Mouse (Mus musculus) heart, embryonic 14.5 days (tissue): ENCODE results near the gene Pde11a. TPM values are rescaled to one million over a fixed set of nuclear protein-coding genes. Genes with fewer than 3 reads are reported as not detected.
"Not testable (repeated sequence)": the region's sequence is repeated elsewhere in the genome, so short reads cannot be mapped to it uniquely, and the experiment has no call there.

Experiments
- ATAC-seq: fragments of 200-750 bp; cut with Nextera tagmentation; 2 replicates; pipeline ENCODE4 v1.8.0; 2017; ENCODE audit warnings: low read depth, moderate TSS enrichment; ENCODE audit not compliant: insufficient number of reproducible peaks, insufficient read depth, low FRiP score
- H3K27ac ChIP-seq, 2 experiments: fragments of 200-500 bp in 1 of 2; fragments of 300-500 bp in 1 of 2; sonication (generic) in 1 of 2; replicated peaks in 1 of 2; 2 replicates each; pipeline ENCODE4 v1.5.1; 2012 to 2014; ENCODE audit warnings: low read depth in 2 of 2, low read length in 2 of 2, control low read depth in 1 of 2, mild to moderate bottlenecking in 1 of 2, mixed read lengths in 1 of 2; ENCODE audit not compliant: control insufficient read depth in 1 of 2, insufficient read depth in 1 of 2
- H3K27me3 ChIP-seq: fragments of 300-500 bp; sonication (generic); 2 replicates; pipeline ENCODE4 v1.6.1; 2014; ENCODE audit warnings: mild to moderate bottlenecking, low read length, control low read depth; ENCODE audit not compliant: control insufficient read depth, insufficient read depth
- H3K36me3 ChIP-seq: fragments of 300-500 bp; sonication (generic); 2 replicates; pipeline ENCODE4 v1.6.1; 2014; ENCODE audit warnings: mild to moderate bottlenecking, control low read depth, low read length, mixed read lengths; ENCODE audit not compliant: control insufficient read depth, insufficient read depth
- H3K4me1 ChIP-seq, 2 experiments: fragments of 200-500 bp in 1 of 2; fragments of 300-500 bp in 1 of 2; sonication (generic) in 1 of 2; 2 replicates each; pipeline ENCODE4 v1.6.1; 2012 to 2014; ENCODE audit warnings: low read length in 2 of 2, control low read depth in 1 of 2, mixed read lengths in 1 of 2; ENCODE audit not compliant: control insufficient read depth in 2 of 2, insufficient read depth in 2 of 2
- H3K4me2 ChIP-seq: fragments of 300-500 bp; sonication (generic); 2 replicates; pipeline ENCODE4 v1.6.1; 2014; ENCODE audit warnings: mild to moderate bottlenecking, low read length
- H3K4me3 ChIP-seq, 2 experiments: fragments of 200-500 bp in 1 of 2; fragments of 300-500 bp in 1 of 2; sonication (generic) in 1 of 2; 2 replicates each; pipeline ENCODE4 v1.5.1; 2012 to 2014; ENCODE audit warnings: low read length in 2 of 2, mild to moderate bottlenecking in 2 of 2, control low read depth in 1 of 2, low read depth in 1 of 2, moderate library complexity in 1 of 2; ENCODE audit not compliant: control insufficient read depth in 1 of 2, insufficient read depth in 1 of 2
- H3K9ac ChIP-seq: fragments of 300-500 bp; sonication (generic); 2 replicates; pipeline ENCODE4 v1.6.1; 2014; ENCODE audit warnings: mild to moderate bottlenecking, low read length
- H3K9me3 ChIP-seq: fragments of 300-500 bp; sonication (generic); 2 replicates; pipeline ENCODE4 v1.6.1; 2016; ENCODE audit warnings: low read length, control low read depth; ENCODE audit not compliant: control insufficient read depth
- WGBS: fragments of 180-500 bp; shearing (Covaris S2); extraction: QIAGEN DNeasy Blood & Tissue Kit; methylation state at CpG from one replicate; pipeline ENCODE4 v1.1.7; 2014; 5-methylcytosine and 5-hydroxymethylcytosine counted together
- polyA plus RNA-seq: library from polyadenylated mRNA; unstranded; fragments of >200 nt; fragmentation: Nextera tagmentation; extraction: Ambion mirVana; gene quantifications from 2 replicates; pipeline ENCODE4 v1.2.1, GENCODE M21; 2014

Gene Pde11a
- polyA plus RNA-seq, 1 experiment from 2014 or later = 0.08 TPM

DNA sequence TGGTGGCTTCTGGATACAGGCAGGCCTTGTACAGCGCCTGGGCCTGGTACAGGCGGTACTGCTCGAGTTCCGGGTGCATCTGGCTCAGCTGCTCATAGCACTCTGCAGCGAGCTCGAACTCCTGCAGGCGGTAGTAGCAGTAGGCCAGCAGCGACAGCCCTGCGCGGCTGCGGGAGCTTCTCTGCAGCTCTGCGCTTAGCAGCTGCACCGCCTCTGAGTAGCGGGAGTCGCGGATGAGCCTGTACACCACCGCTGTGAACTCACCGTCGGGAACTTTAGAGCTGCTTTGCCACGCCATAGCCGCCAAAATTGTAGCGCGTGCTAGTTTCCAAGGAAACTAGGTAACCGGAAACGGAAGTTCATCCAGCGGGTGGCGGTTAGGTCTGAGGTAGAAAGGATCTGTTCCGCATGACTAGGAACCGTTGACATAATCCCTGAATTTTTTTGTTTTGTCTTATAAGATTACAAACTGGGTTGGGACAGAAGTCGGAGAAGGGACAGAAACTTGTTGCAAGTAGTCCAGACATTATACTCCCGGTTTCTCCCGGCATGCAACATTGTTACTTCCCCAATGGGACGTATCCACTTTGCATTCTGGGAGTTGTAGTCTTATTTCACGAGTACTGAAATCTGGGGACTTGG, 357.0 kb downstream of the Pde11a start, which contains the start of gene Ttc30a1:
Ttc30a1 (minus strand) TSS at position 528 of the 642 bp plus-strand sequence.
- H3K27ac ChIP-seq = peak within 1 kb of the TSS; percentile 25 to 59; a peak in 1 of 4 replicates
- ATAC-seq = not testable (repeated sequence)
- WGBS = under 1% methylated on average over 24 of the region's 34 CpGs

DNA sequence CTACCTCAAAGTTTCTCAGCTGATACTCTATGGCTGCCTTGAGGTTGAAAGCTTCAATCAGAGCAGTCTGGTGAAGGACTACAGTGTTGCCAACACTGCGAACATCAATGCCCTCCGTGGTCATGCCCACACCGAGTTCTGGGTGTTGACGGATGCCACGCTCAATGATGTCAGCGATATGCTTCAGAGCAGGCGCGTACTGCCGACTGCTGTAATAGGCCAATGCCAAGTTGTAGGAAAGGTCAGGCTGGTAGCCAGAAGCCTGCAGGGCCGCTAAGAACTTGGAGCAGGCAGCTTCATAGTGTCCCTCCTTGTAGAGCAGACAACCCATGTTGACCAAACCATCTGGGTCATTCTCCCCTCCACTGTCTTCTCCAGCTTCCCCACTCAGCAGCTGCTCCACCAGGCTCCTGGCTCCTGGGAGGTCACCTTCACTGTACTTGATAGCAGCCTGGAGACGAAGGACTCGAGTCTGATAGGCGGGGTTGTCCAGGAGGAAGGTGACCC, 357.6 kb downstream of the Pde11a start:
- Histone ChIP-seq H3K4me2 (peak overlapping the region; percentile 73), H3K4me3 (peak overlapping the region; percentile 55), H3K9ac (0 out of 2 replicates have a peak overlapping the region, but pooled peaks have one; percentile 67)
- ATAC-seq, H3K4me1 ChIP-seq, H3K36me3 ChIP-seq, H3K27me3 ChIP-seq, H3K27ac ChIP-seq, H3K9me3 ChIP-seq: not testable (repeated sequence)
- 92% methylated on average over 13 of the region's 13 CpGs for WGBS

More for the DNA sequence above, 357.0 kb downstream of the Pde11a start, which contains the start of gene Ttc30a1:
- H3K9ac ChIP-seq = peak within 1 kb of the TSS; percentile 67
- H3K9me3 ChIP-seq, H3K36me3 ChIP-seq, H3K27me3 ChIP-seq, H3K4me1 ChIP-seq: not testable (repeated sequence)
- H3K4me2 ChIP-seq = peak within 1 kb of the TSS; percentile 73
- H3K4me3 ChIP-seq = peak within 1 kb of the TSS; percentile 55

- ATAC-seq, H3K27me3 ChIP-seq, H3K4me1 ChIP-seq, H3K36me3 ChIP-seq, H3K9ac ChIP-seq, H3K9me3 ChIP-seq, H3K27ac ChIP-seq: not testable (repeated sequence)
- WGBS = 16% methylated on average over 19 of the region's 24 CpGs
- peak within 1 kb of the TSS; percentile 13 to 14; a peak in 2 of 4 replicates for H3K4me3 ChIP-seq
- peak within 1 kb of the TSS; percentile 48 for H3K4me2 ChIP-seq
These were observed 360.7 kb downstream of the Pde11a start, which contains the start of gene Ttc30a2 for GRCm38 (mm10) chr2:75977752-75978368. Ttc30a2 (minus strand) TSS chr2:75978170.

DNA sequence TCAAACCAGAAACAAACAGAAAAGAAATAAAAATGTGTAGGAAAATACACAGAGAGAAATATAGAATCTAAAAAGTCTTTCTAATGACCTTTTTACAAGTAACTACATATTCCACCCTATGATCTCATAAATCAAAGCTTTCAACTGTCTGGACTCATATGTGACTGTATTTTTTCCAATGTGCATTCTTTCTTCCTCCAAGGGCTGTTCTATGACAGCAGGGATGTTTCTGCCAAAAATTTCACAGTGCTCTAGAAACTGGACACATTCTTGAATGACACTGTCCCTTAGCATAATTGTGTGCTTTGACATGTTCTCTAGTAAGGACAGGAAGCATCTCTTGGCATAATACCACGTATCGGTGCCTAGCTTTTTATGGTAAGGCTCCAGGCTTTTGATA, 362.5 kb downstream of the Pde11a start:
- not testable (repeated sequence) for H3K9me3 ChIP-seq, H3K27ac ChIP-seq, H3K4me1 ChIP-seq, H3K4me2 ChIP-seq, H3K36me3 ChIP-seq, H3K4me3 ChIP-seq, H3K9ac ChIP-seq, ATAC-seq, H3K27me3 ChIP-seq
- 63% methylated on average over 2 of the region's 2 CpGs for WGBS

- ATAC-seq = no peak
- Histone ChIP-seq H3K27ac (no peak overlapping the region), H3K9ac (no peak overlapping the region), H3K4me3 (no peak overlapping the region), H3K4me1 (peaks cover 2 to 4% of the 10 kb centered on the region in 2 experiments; a peak in 1 of 4 replicates), H3K9me3 (no peaks in the 10 kb centered on the region), H3K27me3 (no peaks in the 10 kb centered on the region), H3K36me3 (no peaks in the 10 kb centered on the region), H3K4me2 (no peak overlapping the region)
- WGBS = 36% methylated on average over 9 of the region's 9 CpGs
These were observed 364.4 kb downstream of the Pde11a start for GRCm38 (mm10) chr2:75974131-75974530.

DNA sequence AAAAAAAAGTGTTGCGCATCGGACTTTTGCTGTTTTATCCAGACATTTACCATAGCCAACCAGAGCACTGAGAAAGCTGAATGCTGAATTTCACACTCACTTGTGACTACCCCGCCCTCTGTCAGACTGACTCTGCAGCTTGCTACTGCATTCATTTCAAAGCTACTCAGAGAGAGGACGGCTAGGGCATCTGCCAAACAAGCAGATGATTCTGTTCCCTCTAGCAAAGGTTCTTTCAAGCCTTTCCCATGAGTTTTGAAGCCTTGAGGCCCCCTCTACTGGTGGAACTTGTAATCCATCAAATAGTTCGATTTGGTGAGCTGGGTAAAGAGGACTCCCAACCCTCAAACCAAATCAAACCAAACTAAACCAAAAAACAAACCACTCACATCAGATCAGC, 373.6 kb downstream of the Pde11a start:
- H3K4me2 ChIP-seq = peak overlapping the region; percentile 64
- H3K36me3 ChIP-seq = no peaks in the 10 kb centered on the region
- WGBS = 22% methylated on average over 5 of the region's 5 CpGs
- H3K4me3 ChIP-seq = peak overlapping the region; percentile 12 to 17
- peak; percentile 58; the same call in 1 of the 2 replicates for ATAC-seq
- peak overlapping the region; percentile 36 to 52; a peak in 2 of 4 replicates for H3K27ac ChIP-seq
- no peaks in the 10 kb centered on the region for H3K9me3 ChIP-seq
- no peaks in the 10 kb centered on the region for H3K27me3 ChIP-seq
- peaks cover 17 to 23% of the 10 kb centered on the region in 2 experiments for H3K4me1 ChIP-seq
- H3K9ac ChIP-seq = peak overlapping the region; percentile 57

DNA sequence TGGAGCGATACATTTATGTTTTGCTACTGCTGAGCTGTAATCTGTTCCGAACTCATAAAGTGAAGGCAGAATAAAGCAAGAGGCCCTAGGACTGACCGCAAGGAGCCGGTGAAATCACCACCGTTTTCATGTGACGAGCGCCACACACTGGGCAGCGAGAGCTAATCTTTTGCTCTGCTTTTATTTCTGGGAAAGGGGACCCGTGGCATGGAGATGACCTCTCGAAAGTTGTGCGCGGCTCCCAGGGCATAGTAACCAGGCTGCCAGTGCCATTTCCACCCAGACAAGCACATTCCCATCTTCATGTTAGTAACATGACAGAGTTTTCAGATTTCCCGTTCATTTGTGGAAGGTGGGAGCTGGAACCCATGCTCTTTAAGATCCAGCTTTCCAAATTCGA, 374.1 kb downstream of the Pde11a start:
- Histone ChIP-seq H3K4me1 (peaks cover 22 to 27% of the 10 kb centered on the region in 2 experiments), H3K4me3 (peak overlapping the region; percentile 12 to 17), H3K36me3 (no peaks in the 10 kb centered on the region), H3K4me2 (peak overlapping the region; percentile 64), H3K27ac (peak overlapping the region; percentile 39 to 52; a peak in 2 of 4 replicates), H3K9me3 (no peaks in the 10 kb centered on the region), H3K9ac (peak overlapping the region; percentile 57), H3K27me3 (no peaks in the 10 kb centered on the region)
- 6% methylated on average over 14 of the region's 14 CpGs for WGBS
- peak; percentile 45; the same call in 1 of the 2 replicates for ATAC-seq
